Mouse (Mus musculus): ENCODE measurements around the gene Sh3gl3. TPM values are rescaled to one million over a fixed set of nuclear protein-coding genes. Genes with fewer than 3 reads are reported as not detected.

The Sh3gl3 gene
- polyA plus RNA-seq, 1 experiment, result 0.30 TPM

DNA sequence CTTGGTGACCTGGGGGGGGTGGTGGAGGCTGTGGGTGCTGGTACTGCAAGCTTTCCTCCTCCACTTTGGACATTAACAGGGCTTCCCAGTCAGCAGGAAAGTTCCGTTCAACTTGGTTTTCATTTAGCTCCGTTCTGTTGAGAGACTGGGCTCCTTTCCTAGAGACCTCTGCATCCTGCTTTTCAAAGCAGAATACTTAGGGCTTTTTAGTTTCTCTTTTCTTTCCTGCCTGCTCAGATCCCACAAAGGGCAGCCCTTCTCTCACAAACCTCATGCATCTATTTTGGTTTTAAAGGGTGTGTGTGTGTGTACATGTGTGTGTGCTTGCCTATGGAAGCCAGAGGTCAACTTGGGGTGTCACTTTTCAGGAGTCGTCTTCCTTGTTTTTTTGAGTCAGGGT is 31.3 kb downstream of the Sh3gl3 start:
- no peak for TF ChIP-seq POLR2A (IDR thresholded peaks at IDR 0.05; ENCODE audit: low read depth, low read length)
- TF ChIP-seq CTCF (IDR thresholded peaks at IDR 0.05; ENCODE audit: extremely low read depth, insufficient read length, insufficient replicate concordance, low read depth, low read length), result no peak
- Histone ChIP-seq H3K27ac (ENCODE audit: insufficient read depth, low read depth, low read length) (no peak overlapping the region), H3K4me3 (ENCODE audit: low read depth, low read length) (no peak overlapping the region), H3K4me1 (ENCODE audit: control insufficient read depth, insufficient read depth, insufficient read length, low read length) (no peaks in the 10 kb centered on the region; the same call in 1 of the 2 replicates), H3K27me3 (ENCODE audit: control insufficient read depth, insufficient read depth, low read length) (no peaks in the 10 kb centered on the region), H3K36me3 (ENCODE audit: control insufficient read depth, insufficient read depth, low read length) (no peaks in the 10 kb centered on the region)
- 79% methylated on average over 3 of the region's 3 CpGs for WGBS

DNA sequence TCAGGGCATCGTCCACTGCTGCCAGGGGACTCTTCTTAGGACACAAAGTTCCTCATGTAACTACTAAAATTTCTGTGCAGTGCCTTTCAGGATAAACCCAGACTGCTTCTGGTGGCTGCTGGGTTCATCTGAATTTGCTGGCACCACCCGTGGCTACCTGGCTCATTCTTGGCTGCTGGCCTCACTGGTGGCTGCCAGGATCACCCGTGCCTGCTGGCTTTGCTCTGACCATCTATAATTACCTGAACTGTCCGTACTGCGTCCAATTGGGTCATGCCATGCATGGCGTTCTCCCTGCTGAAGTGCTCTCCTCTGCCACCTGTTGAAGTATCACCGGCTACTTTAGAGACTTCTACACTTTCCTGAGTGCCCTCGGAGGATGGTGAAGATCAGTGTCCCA is 33.1 kb downstream of the Sh3gl3 start:
- WGBS, result 86% methylated on average over 8 of the region's 8 CpGs
- no peaks in the 10 kb centered on the region; the same call in 1 of the 2 replicates for H3K4me1 ChIP-seq (ENCODE audit: control insufficient read depth, insufficient read depth, insufficient read length, low read length)
- H3K27me3 ChIP-seq (ENCODE audit: control insufficient read depth, insufficient read depth, low read length), result no peaks in the 10 kb centered on the region
- H3K36me3 ChIP-seq (ENCODE audit: control insufficient read depth, insufficient read depth, low read length), result no peaks in the 10 kb centered on the region
- no peak overlapping the region for H3K27ac ChIP-seq (ENCODE audit: insufficient read depth, low read depth, low read length)
- TF ChIP-seq CTCF (IDR thresholded peaks at IDR 0.05; ENCODE audit: extremely low read depth, insufficient read length, insufficient replicate concordance, low read depth, low read length) (no peak), POLR2A (IDR thresholded peaks at IDR 0.05; ENCODE audit: low read depth, low read length) (no peak)
- no peak overlapping the region for H3K4me3 ChIP-seq (ENCODE audit: low read depth, low read length)

DNA sequence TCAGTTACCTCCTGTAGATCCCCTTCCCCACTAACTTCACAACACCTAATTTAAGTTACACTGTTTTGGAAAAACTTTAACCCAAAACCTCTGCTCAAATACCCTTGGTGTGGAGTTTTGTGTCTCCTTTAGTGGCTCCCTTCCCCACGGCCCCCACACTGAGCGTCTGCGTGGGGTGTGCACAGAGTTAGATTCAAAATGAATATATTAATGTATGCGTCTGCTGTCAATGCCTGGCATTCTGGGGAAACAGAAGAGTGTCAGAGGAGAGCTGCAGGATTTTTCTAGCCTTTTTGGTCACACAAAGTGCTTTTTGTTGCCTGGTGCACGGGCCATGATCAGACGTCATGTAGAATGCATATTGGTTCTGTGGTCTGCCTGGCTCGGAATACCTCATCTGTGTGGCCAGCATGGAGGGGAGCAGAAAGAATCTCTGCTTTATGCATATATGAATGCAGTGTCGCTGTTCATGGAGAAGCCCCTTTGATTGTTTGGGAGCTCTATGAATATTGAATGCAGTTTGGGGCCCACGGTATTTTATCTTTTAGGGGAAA is 47.8 kb downstream of the Sh3gl3 start:
- 89% methylated on average over 9 of the region's 9 CpGs for WGBS
- H3K36me3 ChIP-seq (ENCODE audit: control insufficient read depth, insufficient read depth, low read length), result no peaks in the 10 kb centered on the region
- no peaks in the 10 kb centered on the region for H3K27me3 ChIP-seq (ENCODE audit: control insufficient read depth, insufficient read depth, low read length)
- no peak overlapping the region for H3K4me3 ChIP-seq (ENCODE audit: low read depth, low read length)
- no peaks in the 10 kb centered on the region for H3K4me1 ChIP-seq (ENCODE audit: control insufficient read depth, insufficient read depth, insufficient read length, low read length)
- TF ChIP-seq POLR2A (IDR thresholded peaks at IDR 0.05; ENCODE audit: low read depth, low read length) (no peak), CTCF (IDR thresholded peaks at IDR 0.05; ENCODE audit: extremely low read depth, insufficient read length, insufficient replicate concordance, low read depth, low read length) (no peak)
- no peak overlapping the region for H3K27ac ChIP-seq (ENCODE audit: insufficient read depth, low read depth, low read length)

- no peaks in the 10 kb centered on the region for H3K27me3 ChIP-seq (ENCODE audit: control insufficient read depth, insufficient read depth, low read length)
- no peaks in the 10 kb centered on the region for H3K36me3 ChIP-seq (ENCODE audit: control insufficient read depth, insufficient read depth, low read length)
- H3K4me1 ChIP-seq (ENCODE audit: control insufficient read depth, insufficient read depth, insufficient read length, low read length), result no peaks in the 10 kb centered on the region
- H3K27ac ChIP-seq (ENCODE audit: insufficient read depth, low read depth, low read length), result no peak overlapping the region
- H3K4me3 ChIP-seq (ENCODE audit: low read depth, low read length), result no peak overlapping the region
- 45% methylated on average over 10 of the region's 10 CpGs for WGBS
- TF ChIP-seq POLR2A (IDR thresholded peaks at IDR 0.05; ENCODE audit: low read depth, low read length) (no peak), CTCF (IDR thresholded peaks at IDR 0.05; ENCODE audit: extremely low read depth, insufficient read length, insufficient replicate concordance, low read depth, low read length) (no peak)
Measured at GRCm38 (mm10) chr7:82223906-82224846, 50.5 kb downstream of the Sh3gl3 start.

DNA sequence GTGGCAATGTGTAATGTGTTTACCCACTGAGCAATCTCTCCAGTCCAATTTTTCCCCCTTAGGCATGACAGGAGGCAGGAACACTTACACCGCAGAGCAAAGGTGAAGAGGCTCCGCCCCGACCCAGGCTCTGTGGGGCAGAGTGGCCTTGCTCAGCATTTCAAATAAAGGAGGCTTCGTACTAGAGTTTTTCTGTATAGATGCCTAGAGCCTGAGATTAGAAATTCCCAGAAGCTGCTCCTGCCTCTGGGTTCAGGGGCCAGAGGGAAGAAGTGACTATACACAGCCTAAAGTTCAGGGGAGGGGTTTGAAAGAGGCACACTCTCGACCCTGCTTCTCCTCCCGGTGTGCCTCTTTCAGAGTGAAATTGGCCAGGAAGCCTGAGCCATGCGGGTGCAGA is 59.6 kb downstream of the Sh3gl3 start:
- TF ChIP-seq POLR2A (IDR thresholded peaks at IDR 0.05; ENCODE audit: low read depth, low read length), result no peak
- TF ChIP-seq CTCF (IDR thresholded peaks at IDR 0.05; ENCODE audit: extremely low read depth, insufficient read length, insufficient replicate concordance, low read depth, low read length), result no peak
- 81% methylated on average over 7 of the region's 7 CpGs for WGBS
- Histone ChIP-seq H3K4me1 (ENCODE audit: control insufficient read depth, insufficient read depth, insufficient read length, low read length) (no peaks in the 10 kb centered on the region), H3K27ac (ENCODE audit: insufficient read depth, low read depth, low read length) (no peak overlapping the region), H3K4me3 (ENCODE audit: low read depth, low read length) (no peak overlapping the region), H3K27me3 (ENCODE audit: control insufficient read depth, insufficient read depth, low read length) (no peaks in the 10 kb centered on the region), H3K36me3 (ENCODE audit: control insufficient read depth, insufficient read depth, low read length) (no peaks in the 10 kb centered on the region)

DNA sequence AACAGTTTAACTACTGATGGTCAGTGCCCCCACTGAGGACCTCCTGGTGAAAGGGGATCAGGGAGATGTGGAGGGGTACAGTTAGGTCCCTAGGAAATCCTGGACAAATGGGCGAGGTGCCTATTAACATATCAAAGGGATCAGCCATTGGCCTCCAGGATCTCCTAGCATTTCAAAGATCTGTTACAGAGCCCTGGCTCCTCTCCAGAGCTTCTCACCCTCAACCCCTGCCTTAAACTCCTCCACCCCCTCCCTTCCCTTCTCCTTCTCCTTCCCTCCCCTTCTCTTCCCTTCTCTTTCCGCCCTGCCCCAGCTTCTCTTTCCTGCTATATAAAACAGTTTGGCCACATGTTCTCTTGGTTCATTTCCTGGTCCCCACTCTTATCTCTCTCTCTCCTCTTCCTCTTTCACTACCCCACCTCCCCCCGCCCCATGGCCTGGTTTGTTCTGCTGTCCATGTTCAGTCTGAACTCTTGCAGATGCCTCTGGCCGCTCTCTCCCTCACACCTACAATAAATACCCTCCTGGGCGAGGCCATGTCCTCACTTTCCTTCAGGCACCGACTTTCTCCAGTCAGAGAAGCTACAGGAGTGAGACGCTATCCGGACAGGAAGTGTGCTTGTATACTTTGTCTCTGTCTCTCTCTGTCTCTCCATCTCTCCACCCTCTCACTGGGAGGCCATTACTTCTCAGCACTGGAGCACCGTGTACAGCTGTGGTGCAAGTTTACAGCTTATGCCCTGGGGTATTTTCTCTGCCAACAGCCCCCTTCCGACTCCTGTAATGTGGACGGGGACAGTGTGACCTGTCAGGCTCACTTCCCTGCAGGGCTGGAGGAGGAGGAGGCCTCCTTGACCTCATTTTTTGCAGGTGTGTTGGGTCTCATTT is 60.6 kb downstream of the Sh3gl3 start:
- Histone ChIP-seq H3K36me3 (ENCODE audit: control insufficient read depth, insufficient read depth, low read length) (no peaks in the 10 kb centered on the region), H3K27me3 (ENCODE audit: control insufficient read depth, insufficient read depth, low read length) (no peaks in the 10 kb centered on the region), H3K27ac (ENCODE audit: insufficient read depth, low read depth, low read length) (no peak overlapping the region), H3K4me1 (ENCODE audit: control insufficient read depth, insufficient read depth, insufficient read length, low read length) (no peaks in the 10 kb centered on the region), H3K4me3 (ENCODE audit: low read depth, low read length) (no peak overlapping the region)
- WGBS, result 50% methylated on average over 11 of the region's 11 CpGs
- TF ChIP-seq POLR2A (IDR thresholded peaks at IDR 0.05; ENCODE audit: low read depth, low read length), result no peak

DNA sequence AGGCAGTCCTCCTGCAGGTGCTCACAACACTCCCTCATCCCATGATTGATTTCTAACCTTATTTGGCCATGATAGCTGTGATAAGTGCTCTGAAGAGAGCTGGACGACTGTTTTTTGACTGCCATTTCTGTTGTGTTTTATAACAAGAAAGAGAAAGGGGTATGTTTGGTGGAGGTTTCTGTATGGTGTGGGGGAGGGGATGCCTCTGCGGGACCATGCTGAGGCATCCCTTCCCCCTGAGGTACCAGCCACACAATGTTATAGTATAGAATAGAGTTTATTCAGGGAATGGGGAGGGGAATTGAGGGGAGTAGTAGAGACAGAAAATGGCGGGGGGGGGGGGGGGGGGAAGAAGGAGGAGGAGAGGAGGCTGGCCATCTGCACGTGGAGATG is 61.3 kb downstream of the Sh3gl3 start:
- no peaks in the 10 kb centered on the region for H3K4me1 ChIP-seq (ENCODE audit: control insufficient read depth, insufficient read depth, insufficient read length, low read length)
- H3K27ac ChIP-seq (ENCODE audit: insufficient read depth, low read depth, low read length), result no peak overlapping the region
- 29% methylated on average over 4 of the region's 4 CpGs for WGBS
- no peak for TF ChIP-seq CTCF (IDR thresholded peaks at IDR 0.05; ENCODE audit: extremely low read depth, insufficient read length, insufficient replicate concordance, low read depth, low read length)
- no peak for TF ChIP-seq POLR2A (IDR thresholded peaks at IDR 0.05; ENCODE audit: low read depth, low read length)
- no peak overlapping the region for H3K4me3 ChIP-seq (ENCODE audit: low read depth, low read length)
- no peaks in the 10 kb centered on the region for H3K27me3 ChIP-seq (ENCODE audit: control insufficient read depth, insufficient read depth, low read length)
- H3K36me3 ChIP-seq (ENCODE audit: control insufficient read depth, insufficient read depth, low read length), result no peaks in the 10 kb centered on the region

Data from small intestine, adult 2 months (tissue).